ENCODE assay signal across 19 mouse cellular contexts in genomic region chr13:70734640-70735039, GRCm38 (mm10).
"Had no signal": no experiment of that assay in that cellular context is flagged by ENCODE, and none has a peak within 500 bp of the region (broad histone marks: within the 10 kb centered on the region; RNA-seq: fewer than 3 reads in every experiment).

No protein-coding gene starts in this region.

- DNase-seq: kidney, adult 9 months; kidney, postnatal 36 days; layer of hippocampus, adult 9-11 months; layer of hippocampus, postnatal 36 days; liver; liver, embryonic 13.5 days; liver, postnatal 0 days; lung, postnatal 14 days; retina, postnatal 1 day; right cerebral cortex, postnatal 14 days; thymus, adult 2 months; thymus, postnatal 25 days had no signal

- H3K4me1 ChIP-seq: liver, embryonic 13.5 days had no signal

- H3K9me3 ChIP-seq: limb, embryonic 12.5 days; liver, embryonic 13.5 days; lung, embryonic 15.5 days; midbrain, embryonic 12.5 days; neural tube, embryonic 15.5 days had no signal

- ATAC-seq: liver, postnatal 0 days had no signal

- H3K36me3 ChIP-seq: limb, embryonic 12.5 days; liver, embryonic 13.5 days; lung, embryonic 15.5 days; midbrain, embryonic 12.5 days; neural tube, embryonic 15.5 days had no signal

- H3K4me2 ChIP-seq: limb, embryonic 12.5 days; liver, embryonic 13.5 days; lung, embryonic 15.5 days; midbrain, embryonic 12.5 days; neural tube, embryonic 15.5 days had no signal

- H3K4me3 ChIP-seq: limb, embryonic 12.5 days; liver, embryonic 13.5 days; lung, embryonic 15.5 days; midbrain, embryonic 12.5 days; myocyte; neural tube, embryonic 15.5 days had no signal

- H3K27me3 ChIP-seq: limb, embryonic 12.5 days; liver, embryonic 13.5 days; lung, embryonic 15.5 days; midbrain, embryonic 12.5 days; neural tube, embryonic 15.5 days had no signal

- H3K9ac ChIP-seq: limb, embryonic 12.5 days; liver, embryonic 13.5 days; liver, postnatal 0 days; lung, embryonic 15.5 days; midbrain, embryonic 12.5 days; neural tube, embryonic 15.5 days had no signal

- H3K27ac ChIP-seq: kidney, postnatal 0 days; limb, embryonic 12.5 days; liver, embryonic 13.5 days; lung, embryonic 15.5 days; macrophage; midbrain, embryonic 12.5 days; neural tube, embryonic 15.5 days had no signal
